In the genomic region with DNA sequence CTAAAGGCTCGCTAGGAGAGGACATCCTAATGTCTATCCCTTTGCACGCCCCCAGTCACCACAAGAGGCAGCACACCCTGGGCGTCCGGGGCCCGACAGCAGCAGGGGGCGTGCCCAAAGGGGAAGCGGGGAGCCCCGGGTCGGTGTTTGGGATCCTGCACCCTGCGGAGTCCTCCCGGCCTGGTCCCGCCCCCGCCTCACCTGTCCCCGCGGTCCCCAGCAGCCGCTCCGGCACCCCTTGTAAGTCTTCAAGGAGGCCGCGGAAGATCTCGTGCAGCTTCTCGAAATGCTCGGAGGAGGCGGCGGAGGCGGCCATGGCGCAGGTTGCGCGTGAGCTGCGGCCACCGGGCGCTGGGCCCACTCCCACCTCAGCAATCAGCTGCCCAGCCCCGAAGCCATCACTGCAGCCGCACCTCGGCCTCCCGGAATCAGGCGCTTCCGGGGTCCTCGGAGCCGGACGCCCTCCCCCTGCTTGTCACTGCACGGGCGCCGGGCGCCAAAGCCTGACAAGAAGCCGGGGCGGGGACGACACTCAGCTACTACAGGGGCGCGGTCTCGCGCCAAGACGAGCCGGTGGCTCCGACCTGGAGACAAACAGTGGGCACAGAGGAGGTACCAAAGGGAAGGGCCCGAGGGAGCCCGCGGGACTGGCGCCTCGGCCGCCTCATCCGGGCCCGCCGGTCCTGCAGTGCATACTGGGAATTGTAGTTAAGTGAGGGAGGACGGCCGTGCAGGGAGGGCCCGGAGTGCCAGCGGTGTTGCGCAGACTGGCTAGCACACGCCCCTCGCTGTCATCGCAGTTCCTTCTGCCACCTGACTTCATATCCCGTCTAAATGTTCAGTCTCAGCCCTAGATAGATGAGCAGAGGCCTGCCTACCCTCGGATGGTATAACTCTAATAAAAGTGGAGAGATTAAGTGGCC, we compare ENCODE assay signal across 8 mouse cellular contexts. TPM values are rescaled to one million over a fixed set of nuclear protein-coding genes. Genes with fewer than 3 reads are reported as not detected.
A peak's percentile ranks its signal among the peaks of the same experiment; 100 is the strongest.
DNase-seq lines count a peak whose midpoint lies in the region; ATAC-seq lines count a peak whose summit lies in the region.

A gene (minus strand): TSS at position 649 of the 923 bp plus-strand sequence.

- H3K9me3 ChIP-seq in hindbrain, embryonic 15.5 days, result no peaks in the 10 kb centered on the region

- peak within 1 kb of the TSS; percentile 83 for H3K4me2 ChIP-seq in hindbrain, embryonic 15.5 days

- peak; percentile 91 for DNase-seq in R1 (ENCODE audit: low read depth, low spot score)
- peak; percentile 91 to 95 for DNase-seq in cerebellum, postnatal 25 days
- peak; percentile 95 for DNase-seq in frontal cortex, postnatal 36 days (ENCODE audit: low spot score in 2 of 2)
- peak; percentile 92 for DNase-seq in left cerebral cortex, adult 11 months (ENCODE audit: low spot score)
- peak; percentile 93 to 94 for DNase-seq in lung, postnatal 4 days
- DNase-seq in retina, postnatal 7 days (ENCODE audit: low read depth, low spot score), result peak; percentile 78
- peak; percentile 96 for DNase-seq in urinary bladder, adult 2 months (ENCODE audit: low spot score)

- WGBS in hindbrain, embryonic 15.5 days, result under 1% methylated on average over 67 of the region's 73 CpGs

- peak within 1 kb of the TSS; percentile 95 for H3K27ac ChIP-seq in hindbrain, embryonic 15.5 days (replicated peaks)

- peaks cover 18% of the 10 kb centered on the region for H3K36me3 ChIP-seq in hindbrain, embryonic 15.5 days

- peak; percentile 98 for ATAC-seq in hindbrain, embryonic 15.5 days (ENCODE audit: low FRiP score, low read depth)

- H3K4me3 ChIP-seq in hindbrain, embryonic 15.5 days, result peak within 1 kb of the TSS; percentile 98

- peaks cover 16% of the 10 kb centered on the region for H3K4me1 ChIP-seq in hindbrain, embryonic 15.5 days (replicated peaks)

- no peaks in the 10 kb centered on the region for H3K27me3 ChIP-seq in hindbrain, embryonic 15.5 days

- H3K9ac ChIP-seq in hindbrain, embryonic 15.5 days, result peak within 1 kb of the TSS; percentile 90

RNA-seq across cellular contexts. Expression of the gene that starts here (rescaled TPM):
- polyA plus RNA-seq in hindbrain, embryonic 15.5 days (2015; fragmentation: Nextera tagmentation; extraction: Ambion mirVana), result 221 and 231 TPM in 2 replicates
- polyA plus RNA-seq in urinary bladder, adult 2 months (2012; rRNA removed), result 86.4 and 97.2 TPM in 2 replicates

Comparison
In these comparisons a context has a peak if more than half of its experiments do, and no peak if none do; other contexts are left out.
1. Peak in every context shown above with its lines: DNase-seq, ATAC-seq, H3K4me3 ChIP-seq and H3K27ac ChIP-seq.